Mouse (Mus musculus) forebrain, embryonic 10.5 days (tissue): ENCODE measurements around the gene Trio. TPM values are rescaled to one million over a fixed set of nuclear protein-coding genes. Genes with fewer than 3 reads are reported as not detected.
A peak's percentile ranks its signal among the peaks of the same experiment; 100 is the strongest.

Experiments
- DNase-seq: peaks from one replicate; pipeline ENCODE4 v3.0.0-alpha.2; 2017; ENCODE audit warnings: low spot score; ENCODE audit errors: extremely low spot score
- H3K27ac ChIP-seq: fragments of 300-500 bp; sonication (generic); 2 replicates; pipeline ENCODE4 v1.5.1; 2016; ENCODE audit warnings: mild to moderate bottlenecking
- H3K27me3 ChIP-seq: fragments of 300-500 bp; sonication (generic); 2 replicates; pipeline ENCODE4 v1.6.1; 2016; ENCODE audit warnings: mild to moderate bottlenecking; ENCODE audit not compliant: poor library complexity, severe bottlenecking
- H3K36me3 ChIP-seq: fragments of 300-500 bp; sonication (generic); replicated peaks from 2 replicates; pipeline ENCODE4 v1.6.1; 2016; ENCODE audit warnings: mild to moderate bottlenecking, moderate library complexity
- H3K4me1 ChIP-seq: fragments of 300-500 bp; sonication (generic); 2 replicates; pipeline ENCODE4 v1.6.1; 2016
- H3K4me3 ChIP-seq: fragments of 300-500 bp; sonication (generic); 2 replicates; pipeline ENCODE4 v1.5.1; 2016; ENCODE audit warnings: mild to moderate bottlenecking, moderate library complexity
- H3K9me3 ChIP-seq: fragments of 300-500 bp; sonication (generic); 2 replicates; pipeline ENCODE4 v1.6.1; 2016; ENCODE audit warnings: mild to moderate bottlenecking, moderate library complexity
- WGBS: fragments of 180-500 bp; shearing (Covaris S2); methylation state at CpG from one replicate; pipeline ENCODE4 v1.1.7; 2016; 5-methylcytosine and 5-hydroxymethylcytosine counted together
- polyA plus RNA-seq: library from polyadenylated mRNA; unstranded; fragments of >200 nt; fragmentation: Nextera tagmentation; extraction: Ambion mirVana; gene quantifications from 2 replicates; pipeline ENCODE4 v1.2.1, GENCODE M21; 2016

The Trio gene
- polyA plus RNA-seq, 1 experiment from 2014 or later, result 29.2 TPM

DNA sequence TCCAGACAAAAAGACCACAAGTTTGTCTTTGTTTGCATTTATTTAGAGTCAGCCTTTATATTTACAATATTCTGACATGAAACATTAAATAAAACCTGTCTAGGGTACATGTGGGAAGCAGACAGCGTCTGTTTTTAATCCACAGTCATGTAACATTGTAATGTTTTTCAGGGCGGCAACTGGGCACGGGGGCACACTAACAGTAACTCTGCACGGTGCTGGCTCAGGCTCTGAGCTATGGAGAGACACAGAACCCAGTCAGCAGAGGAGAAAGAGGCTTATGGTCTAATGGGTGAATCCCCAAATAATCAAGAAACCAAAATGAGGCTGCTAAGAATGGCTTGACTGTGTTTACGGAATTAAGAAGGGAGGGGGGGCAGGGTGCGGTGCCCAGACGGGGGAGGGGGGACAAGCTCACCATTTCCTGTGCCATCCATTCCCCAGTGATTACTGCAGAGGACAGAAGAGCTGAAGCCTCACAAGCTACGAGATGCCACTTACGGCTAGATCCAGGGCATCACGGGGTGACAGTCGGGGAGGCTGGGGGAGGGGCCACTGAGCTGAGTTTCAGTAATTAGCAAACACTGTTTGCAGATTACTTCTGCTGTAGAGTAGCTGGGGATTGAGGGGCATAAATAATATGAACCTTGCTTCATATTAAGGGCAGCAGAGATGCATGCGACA lies 255.0 kb downstream of the Trio start:
- 70% methylated on average over 12 of the region's 12 CpGs for WGBS
- no peak overlapping the region for H3K4me3 ChIP-seq
- peak overlapping the region; percentile 60 for H3K27ac ChIP-seq
- H3K27me3 ChIP-seq, result no peaks in the 10 kb centered on the region
- H3K36me3 ChIP-seq, result peaks cover 91% of the 10 kb centered on the region
- peaks cover 31% of the 10 kb centered on the region for H3K4me1 ChIP-seq
- DNase-seq, result no peak
- H3K9me3 ChIP-seq, result no peaks in the 10 kb centered on the region

DNA sequence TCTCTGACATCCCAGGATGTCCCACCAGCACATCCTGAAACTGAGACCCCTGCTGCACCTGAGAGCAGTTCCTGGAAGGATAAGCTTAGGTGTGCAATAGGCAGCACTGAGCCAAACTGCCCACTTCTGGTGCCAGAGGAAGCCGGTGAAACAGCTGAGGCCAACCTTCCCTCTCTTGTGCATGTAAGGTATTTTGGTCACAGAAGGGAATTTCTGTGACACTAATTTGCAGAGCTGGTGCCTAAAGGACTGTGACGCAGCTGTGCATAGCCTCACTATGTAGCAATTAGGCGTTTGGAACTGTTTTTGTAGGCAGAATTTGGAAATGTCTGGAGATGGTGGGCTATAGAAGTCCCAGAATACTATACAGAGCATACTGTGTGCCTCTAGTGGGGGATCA lies 264.2 kb downstream of the Trio start:
- H3K36me3 ChIP-seq, result peaks cover 95% of the 10 kb centered on the region
- H3K4me1 ChIP-seq, result no peaks in the 10 kb centered on the region; the same call in 1 of the 2 replicates
- no peaks in the 10 kb centered on the region for H3K9me3 ChIP-seq
- H3K4me3 ChIP-seq, result no peak overlapping the region
- H3K27me3 ChIP-seq, result no peaks in the 10 kb centered on the region
- no peak overlapping the region for H3K27ac ChIP-seq
- no peak for DNase-seq
- 97% methylated on average over 3 of the region's 3 CpGs for WGBS

DNA sequence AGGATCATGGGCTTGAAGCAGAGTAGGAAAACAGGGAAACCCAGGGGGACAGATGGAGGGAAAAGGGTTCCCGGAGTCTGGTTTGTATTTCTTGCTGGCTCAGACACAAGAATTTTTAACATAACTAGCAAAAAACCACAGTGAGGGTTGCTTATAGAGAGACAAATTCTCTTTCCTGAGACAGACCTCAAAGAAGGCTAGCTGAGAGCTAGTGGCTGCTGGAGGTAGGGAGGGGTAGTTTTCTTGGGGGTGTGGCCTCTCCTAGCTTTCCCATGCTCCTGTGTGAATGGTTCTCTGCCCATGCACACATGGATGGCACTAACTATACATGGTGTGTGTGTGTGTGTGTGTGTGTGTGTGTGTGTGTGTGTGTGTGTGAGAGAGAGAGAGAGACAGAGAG lies 265.0 kb downstream of the Trio start:
- Histone ChIP-seq H3K27ac (no peak overlapping the region), H3K4me3 (no peak overlapping the region)
- 94% methylated on average over 1 of the region's 1 CpGs for WGBS

GRCm38 (mm10) chr15:27759890-27760289 lies 265.8 kb downstream of the Trio start:
- Histone ChIP-seq H3K4me3 (no peak overlapping the region), H3K27ac (peak overlapping the region; percentile 62; the same call in 1 of the 2 replicates), H3K27me3 (no peaks in the 10 kb centered on the region), H3K4me1 (no peaks in the 10 kb centered on the region; the same call in 1 of the 2 replicates), H3K36me3 (peaks cover 95% of the 10 kb centered on the region), H3K9me3 (no peaks in the 10 kb centered on the region)
- no peak for DNase-seq
- 82% methylated on average over 5 of the region's 5 CpGs for WGBS

More for the DNA sequence above, 265.0 kb downstream of the Trio start:
- Histone ChIP-seq H3K27me3 (no peaks in the 10 kb centered on the region), H3K4me1 (no peaks in the 10 kb centered on the region; the same call in 1 of the 2 replicates), H3K36me3 (peaks cover 95% of the 10 kb centered on the region), H3K9me3 (no peaks in the 10 kb centered on the region)
- DNase-seq, result no peak

DNA sequence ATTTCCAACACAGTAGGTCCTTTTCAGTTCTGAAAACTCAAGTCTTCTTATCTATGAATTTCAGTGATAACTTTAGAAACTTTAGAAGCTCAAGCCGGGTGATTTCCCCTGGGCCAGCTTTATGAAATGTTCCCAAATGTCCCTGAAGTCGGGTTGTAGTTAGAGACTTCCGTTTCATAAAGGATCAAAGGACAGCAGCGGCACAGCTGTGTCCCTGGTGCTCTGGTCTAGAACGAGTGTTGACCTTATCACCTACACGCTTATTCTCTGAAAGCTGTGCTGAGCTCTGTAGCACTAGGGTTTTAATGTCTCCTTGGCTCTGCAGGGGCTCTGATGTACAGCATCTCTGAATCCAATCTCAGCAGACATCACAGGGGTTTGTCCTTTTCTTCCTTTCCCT lies 267.0 kb downstream of the Trio start:
- H3K4me3 ChIP-seq, result no peak overlapping the region
- H3K9me3 ChIP-seq, result no peaks in the 10 kb centered on the region
- DNase-seq, result no peak
- peaks cover 3% of the 10 kb centered on the region; the same call in 1 of the 2 replicates for H3K4me1 ChIP-seq
- no peaks in the 10 kb centered on the region for H3K27me3 ChIP-seq
- H3K27ac ChIP-seq, result no peak overlapping the region
- 84% methylated on average over 6 of the region's 6 CpGs for WGBS
- peaks cover 95% of the 10 kb centered on the region for H3K36me3 ChIP-seq

GRCm38 (mm10) chr15:27756426-27756825 lies 269.2 kb downstream of the Trio start:
- H3K27ac ChIP-seq, result no peak overlapping the region
- peaks cover 99% of the 10 kb centered on the region for H3K36me3 ChIP-seq
- DNase-seq, result no peak
- peaks cover 17% of the 10 kb centered on the region for H3K4me1 ChIP-seq
- H3K4me3 ChIP-seq, result no peak overlapping the region
- no peaks in the 10 kb centered on the region for H3K27me3 ChIP-seq
- 94% methylated on average over 11 of the region's 11 CpGs for WGBS
- no peaks in the 10 kb centered on the region for H3K9me3 ChIP-seq

DNA sequence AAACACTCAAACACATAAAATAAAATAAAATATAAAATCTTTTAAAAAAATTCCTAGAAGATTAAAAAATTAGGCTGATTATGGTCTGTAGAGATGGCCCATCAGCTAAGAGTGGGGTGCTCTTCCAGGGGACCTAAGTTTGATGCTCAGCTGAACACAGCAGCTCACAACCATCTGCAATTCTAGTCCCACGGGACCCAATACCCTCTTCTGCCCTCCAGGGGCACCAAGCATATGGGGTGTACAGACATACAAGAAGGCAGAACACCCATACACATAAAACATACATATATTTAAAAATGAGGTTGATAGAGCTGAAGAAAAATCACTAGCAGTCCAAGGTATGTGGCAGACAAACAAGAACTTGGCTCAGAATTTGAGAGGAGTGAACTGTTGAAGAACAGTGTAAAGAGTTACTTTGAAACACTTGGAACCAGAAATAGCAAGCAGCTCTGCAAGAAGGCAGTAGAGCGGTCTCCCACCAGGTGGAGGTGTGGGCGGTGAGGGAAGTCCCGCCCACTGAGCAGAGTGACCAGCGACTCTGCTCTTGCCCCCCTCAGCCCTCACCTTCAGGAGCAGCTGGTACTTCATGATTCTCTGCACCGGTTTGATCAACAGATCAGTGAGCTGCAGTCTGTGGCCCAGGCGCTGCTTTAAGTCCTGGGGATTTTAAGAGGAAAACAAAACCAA lies 270.9 kb downstream of the Trio start:
- Histone ChIP-seq H3K27me3 (no peaks in the 10 kb centered on the region), H3K36me3 (peaks cover 99% of the 10 kb centered on the region)
- 86% methylated on average over 7 of the region's 7 CpGs for WGBS

GRCm38 (mm10) chr15:27753923-27754322 lies 271.7 kb downstream of the Trio start:
- Histone ChIP-seq H3K4me1 (peaks cover 17% of the 10 kb centered on the region), H3K4me3 (no peak overlapping the region), H3K27me3 (no peaks in the 10 kb centered on the region), H3K9me3 (no peaks in the 10 kb centered on the region), H3K27ac (no peak overlapping the region), H3K36me3 (peaks cover 99% of the 10 kb centered on the region)
- no peak for DNase-seq
- 84% methylated on average over 5 of the region's 5 CpGs for WGBS

More for the DNA sequence above, 270.9 kb downstream of the Trio start:
- H3K9me3 ChIP-seq, result no peaks in the 10 kb centered on the region
- no peak for DNase-seq
- H3K4me3 ChIP-seq, result no peak overlapping the region
- peaks cover 17% of the 10 kb centered on the region for H3K4me1 ChIP-seq
- H3K27ac ChIP-seq, result no peak overlapping the region

GRCm38 (mm10) chr15:27752677-27753342 lies 272.8 kb downstream of the Trio start:
- H3K4me1 ChIP-seq, result peaks cover 17% of the 10 kb centered on the region
- peaks cover 99% of the 10 kb centered on the region for H3K36me3 ChIP-seq
- no peaks in the 10 kb centered on the region for H3K9me3 ChIP-seq
- H3K4me3 ChIP-seq, result no peak overlapping the region
- 70% methylated on average over 7 of the region's 7 CpGs for WGBS
- H3K27ac ChIP-seq, result peak overlapping the region; percentile 57
- no peak for DNase-seq
- H3K27me3 ChIP-seq, result no peaks in the 10 kb centered on the region

- Histone ChIP-seq H3K4me3 (no peak overlapping the region), H3K4me1 (peaks cover 17% of the 10 kb centered on the region), H3K27me3 (no peaks in the 10 kb centered on the region), H3K36me3 (peaks cover 99% of the 10 kb centered on the region), H3K9me3 (no peaks in the 10 kb centered on the region), H3K27ac (no peak overlapping the region)
- 87% methylated on average over 12 of the region's 12 CpGs for WGBS
- peak; percentile 43 for DNase-seq
Measured at GRCm38 (mm10) chr15:27751612-27752405, 273.8 kb downstream of the Trio start.

DNA sequence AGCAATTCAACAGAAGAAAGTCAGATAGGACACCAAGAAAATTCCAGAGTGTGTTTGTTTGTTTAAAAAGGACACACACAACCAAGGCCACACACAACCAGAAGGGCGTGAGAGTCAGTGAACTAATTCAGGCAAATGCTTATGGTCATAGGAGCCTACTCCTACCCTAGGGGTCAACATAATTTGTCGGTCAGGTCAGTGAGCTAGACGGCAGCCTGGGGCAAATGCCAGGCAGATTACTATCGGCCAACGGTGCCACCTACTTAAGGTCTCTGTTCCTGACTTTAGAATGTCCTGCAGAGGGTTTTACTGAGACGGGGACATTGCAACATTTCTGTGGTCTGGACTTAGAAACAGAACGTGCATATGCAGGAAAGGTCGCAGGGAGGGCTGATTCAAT lies 276.9 kb downstream of the Trio start:
- Histone ChIP-seq H3K27ac (no peak overlapping the region), H3K4me3 (no peak overlapping the region), H3K9me3 (no peaks in the 10 kb centered on the region), H3K27me3 (no peaks in the 10 kb centered on the region), H3K4me1 (peaks cover 15% of the 10 kb centered on the region), H3K36me3 (peaks cover 99% of the 10 kb centered on the region)
- no peak for DNase-seq
- 88% methylated on average over 8 of the region's 8 CpGs for WGBS

- H3K9me3 ChIP-seq, result no peaks in the 10 kb centered on the region
- DNase-seq, result no peak
- 0 out of 2 replicates have a peak overlapping the region, but pooled peaks have one; percentile 18 for H3K27ac ChIP-seq
- WGBS, result 95% methylated on average over 18 of the region's 18 CpGs
- H3K4me3 ChIP-seq, result no peak overlapping the region
- H3K4me1 ChIP-seq, result 0 out of 2 replicates have a peak, but pooled peaks cover 3% of the 10 kb centered on the region
- H3K36me3 ChIP-seq, result peaks cover 100% of the 10 kb centered on the region
- H3K27me3 ChIP-seq, result no peaks in the 10 kb centered on the region
Measured at GRCm38 (mm10) chr15:27747512-27747911, 278.1 kb downstream of the Trio start.
